Mouse (Mus musculus) kidney, adult 9 months (tissue): Measurements from ENCODE around the gene Glp2r.

Experiments used
- DNase-seq: peaks from one replicate; pipeline ENCODE4 v3.0.0; 2022

Gene Glp2r

GRCm38 (mm10) chr11:67727095-67727494 lies 43.9 kb downstream of the Glp2r start:
- no peak for DNase-seq

- no peak for DNase-seq
Measured at GRCm38 (mm10) chr11:67723231-67724013, 47.5 kb downstream of the Glp2r start.

GRCm38 (mm10) chr11:67722399-67723156 lies 48.4 kb downstream of the Glp2r start:
- no peak for DNase-seq

- DNase-seq: no peak
Measured at GRCm38 (mm10) chr11:67721485-67721884, 49.5 kb downstream of the Glp2r start.

GRCm38 (mm10) chr11:67715382-67715781 lies 55.6 kb downstream of the Glp2r start:
- no peak for DNase-seq

GRCm38 (mm10) chr11:67712976-67713375 lies 58.0 kb downstream of the Glp2r start:
- DNase-seq: no peak

- DNase-seq: no peak
Measured at GRCm38 (mm10) chr11:67694703-67695376, 76.1 kb downstream of the Glp2r start, which contains the start of gene Rcvrn. Gene Rcvrn (plus strand): TSS chr11:67695326.

- DNase-seq: no peak
Measured at GRCm38 (mm10) chr11:67686109-67686508, 84.8 kb downstream of the Glp2r start.

- no peak for DNase-seq
Measured at GRCm38 (mm10) chr11:67681871-67682270, 89.1 kb downstream of the Glp2r start.

- DNase-seq: no peak
Measured at GRCm38 (mm10) chr11:67679930-67680329, 91.0 kb downstream of the Glp2r start.

- no peak for DNase-seq
Measured at GRCm38 (mm10) chr11:67679300-67679699, 91.7 kb downstream of the Glp2r start.

GRCm38 (mm10) chr11:67675562-67676540 lies 95.1 kb downstream of the Glp2r start:
- peak; percentile 60 for DNase-seq

GRCm38 (mm10) chr11:67672140-67672539 lies 98.8 kb downstream of the Glp2r start:
- no peak for DNase-seq

- DNase-seq: no peak
Measured at GRCm38 (mm10) chr11:67670031-67670430, 100.9 kb downstream of the Glp2r start.

GRCm38 (mm10) chr11:67668460-67669007 lies 102.4 kb downstream of the Glp2r start:
- no peak for DNase-seq

- DNase-seq: peak; percentile 71
Measured at GRCm38 (mm10) chr11:67667531-67668332, 103.2 kb downstream of the Glp2r start.

GRCm38 (mm10) chr11:67666129-67666528 lies 104.8 kb downstream of the Glp2r start:
- no peak for DNase-seq

GRCm38 (mm10) chr11:67664918-67665317 lies 106.0 kb downstream of the Glp2r start:
- DNase-seq: no peak

GRCm38 (mm10) chr11:67664261-67664660 lies 106.7 kb downstream of the Glp2r start:
- no peak for DNase-seq

- DNase-seq: no peak
Measured at GRCm38 (mm10) chr11:67663437-67663836, 107.5 kb downstream of the Glp2r start.

- no peak for DNase-seq
Measured at GRCm38 (mm10) chr11:67661465-67661864, 109.5 kb downstream of the Glp2r start.
